Mouse (Mus musculus) E14TG2a.4 (cell line): ENCODE measurements around the gene Cep57.

ENCODE experiments used
- CTCF ChIP-seq: conservative IDR thresholded peaks from 2 replicates; pipeline ENCODE4 v1.5.1; 2014; ENCODE audit warnings: low read length
- NANOG ChIP-seq: IDR thresholded peaks from 2 replicates; pipeline ENCODE4 v1.6.1; 2014; ENCODE audit warnings: borderline replicate concordance, low read length, mixed read lengths
- POU5F1 ChIP-seq: IDR thresholded peaks from 2 replicates; pipeline ENCODE4 v1.6.1; 2014; ENCODE audit warnings: low read length, borderline replicate concordance

- TF ChIP-seq CTCF (no peak), POU5F1 (no peak), NANOG (no peak)
These were observed 44.9 kb downstream of the Cep57 start for GRCm38 (mm10) chr9:13781985-13782384.
